Mouse (Mus musculus): ENCODE measurements around the gene Rpl4. TPM values are rescaled to one million over a fixed set of nuclear protein-coding genes. Genes with fewer than 3 reads are reported as not detected.

Rpl4 gene
- total RNA-seq, 2 experiments from 2014 or later, result 612 to 638 TPM

Small RNA genes within 50 kb of the gene (microRNA-seq; reads per million reads assigned to microRNA genes)
- 0 reads per million in 2 experiments for gene Gm24106

Other genes with a start within 250 kb of the Rpl4 start
- gene Smad6, start 151.3 kb upstream of the Rpl4 start, total RNA-seq (2021), result 1 to 10 TPM; 1.7 to 3.7 TPM
- gene Lctl, start 56.2 kb upstream of the Rpl4 start, total RNA-seq (2021), result not detected
- 1 to 10 TPM; 5.1 to 9.8 TPM for gene Zwilch, start 271 bp upstream of the Rpl4 start, total RNA-seq (2021)
- 10 to 100 TPM; 17.1 to 18.5 TPM for gene Snapc5, start 5.9 kb downstream of the Rpl4 start, total RNA-seq (2021)
- gene Uchl4, start 61.8 kb downstream of the Rpl4 start, total RNA-seq (2021), result 1 to 10 TPM; 4.0 to 5.8 TPM
- gene Map2k1, start 80.3 kb downstream of the Rpl4 start, total RNA-seq (2021), result 100 to 1,000 TPM; 126 to 129 TPM
- 10 to 100 TPM; 19.6 to 22.3 TPM for gene Tipin, start 108.2 kb downstream of the Rpl4 start, total RNA-seq (2021)
- 10 to 100 TPM; 23.9 to 24.2 TPM for gene Dis3l, start 167.9 kb downstream of the Rpl4 start, total RNA-seq (2021)
- 10 to 100 TPM; 15.9 to 17.9 TPM for gene Megf11, start 212.3 kb downstream of the Rpl4 start, total RNA-seq (2021)

All from layer of hippocampus, postnatal 10 days (tissue).